Mouse (Mus musculus): ENCODE results near the gene Olfr801.

Gene Olfr801

DNA sequence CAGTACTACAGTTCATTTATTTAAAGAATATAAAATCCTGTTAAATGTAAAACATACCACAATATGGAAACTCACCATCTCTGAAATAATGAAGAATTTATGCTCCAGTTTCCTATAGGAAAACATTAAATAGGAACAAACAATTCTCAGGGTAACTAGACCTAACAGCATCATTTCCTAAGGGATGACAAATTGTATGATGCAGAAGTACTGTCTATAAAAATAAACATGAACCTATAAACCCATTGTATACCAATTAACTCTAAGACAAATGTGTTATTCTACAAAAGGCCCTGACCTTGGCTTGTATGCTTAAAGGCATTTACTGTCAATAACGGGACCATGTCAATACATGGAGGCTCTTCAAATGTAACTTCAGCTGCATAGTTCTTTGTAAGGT is at the start of gene Olfr801:
TSS of gene Olfr801 (minus strand) at position 101 of the 400 bp plus-strand sequence.
- DNase-seq (ENCODE audit: low spot score in 2 of 2): no peak

DNA sequence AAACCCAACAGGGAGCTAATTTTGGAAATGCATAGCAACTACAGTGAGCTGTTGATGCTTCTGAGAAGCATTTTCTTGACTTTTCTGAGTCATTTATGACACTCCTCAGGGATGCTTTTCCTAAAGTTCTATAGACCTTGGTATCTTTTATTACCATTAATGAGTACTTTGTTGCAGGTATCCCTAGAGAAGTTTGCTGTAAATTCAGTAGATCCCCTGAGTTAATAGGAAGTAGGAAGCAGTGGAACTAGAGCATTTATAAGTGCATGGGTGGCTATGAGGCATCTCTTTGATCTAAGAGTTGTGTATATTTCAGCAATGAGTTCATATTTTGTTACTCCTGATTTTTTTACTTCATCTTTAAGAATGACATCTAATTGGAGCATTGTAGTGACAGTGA is 29.2 kb upstream of the Olfr801 start, which contains the start of gene Olfr804:
TSS of gene Olfr804 (plus strand) at position 301 of the 400 bp plus-strand sequence.
- DNase-seq (ENCODE audit: low spot score in 2 of 2): no peak

DNA sequence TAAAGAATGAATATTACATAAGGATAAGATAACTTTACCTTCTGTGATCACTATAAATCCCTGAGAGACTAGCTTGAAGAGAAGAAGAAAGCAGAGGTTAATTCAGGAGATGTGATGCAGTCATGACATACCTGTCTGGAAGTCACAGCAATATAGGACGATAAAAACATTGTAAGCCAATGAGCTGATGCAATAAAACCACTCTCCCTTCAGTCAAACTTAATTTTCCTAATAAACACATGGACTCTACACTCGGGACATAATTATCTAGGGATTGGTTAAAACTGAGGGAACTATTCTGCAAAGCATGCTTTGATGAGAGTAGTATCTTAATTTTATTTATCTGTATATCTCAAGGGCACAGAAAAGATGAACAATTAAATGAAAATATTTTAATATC is 20.5 kb upstream of the Olfr801 start, which contains the start of gene Olfr803:
TSS of gene Olfr803 (minus strand) at position 101 of the 400 bp plus-strand sequence.
- DNase-seq (ENCODE audit: low spot score in 2 of 2): no peak

- no peak for DNase-seq (ENCODE audit: low spot score in 2 of 2)
Observed at GRCm38 (mm10) chr10:129688069-129688468, 14.4 kb upstream of the Olfr801 start, which contains the start of gene Olfr802. Gene Olfr802, minus strand, starts transcription at chr10:129688169.

DNA sequence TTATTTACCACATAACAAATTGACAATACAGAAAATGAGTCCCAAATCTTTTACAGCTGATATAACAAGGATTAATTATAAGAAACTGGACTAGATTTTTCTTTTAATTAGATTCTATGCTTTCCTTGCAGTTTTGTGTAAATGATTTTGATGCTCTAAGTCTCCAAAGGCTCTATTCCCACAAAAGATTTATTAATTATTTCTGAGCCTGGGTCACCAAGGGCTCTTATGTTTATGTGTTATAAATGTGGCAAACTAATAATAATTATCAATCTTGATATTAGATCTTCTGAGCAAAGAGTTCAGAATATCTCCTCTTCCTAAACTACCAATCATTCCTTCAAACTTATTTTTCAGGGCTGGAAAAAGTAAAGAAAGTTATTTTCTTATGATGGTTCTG is 16.3 kb downstream of the Olfr801 start, which contains the start of gene Olfr800:
TSS of gene Olfr800 (plus strand) at position 301 of the 400 bp plus-strand sequence.
- DNase-seq (ENCODE audit: low spot score in 2 of 2): no peak

GRCm38 (mm10) chr10:129651763-129652162 is 21.9 kb downstream of the Olfr801 start:
- no peak for DNase-seq (ENCODE audit: low spot score in 2 of 2)

DNA sequence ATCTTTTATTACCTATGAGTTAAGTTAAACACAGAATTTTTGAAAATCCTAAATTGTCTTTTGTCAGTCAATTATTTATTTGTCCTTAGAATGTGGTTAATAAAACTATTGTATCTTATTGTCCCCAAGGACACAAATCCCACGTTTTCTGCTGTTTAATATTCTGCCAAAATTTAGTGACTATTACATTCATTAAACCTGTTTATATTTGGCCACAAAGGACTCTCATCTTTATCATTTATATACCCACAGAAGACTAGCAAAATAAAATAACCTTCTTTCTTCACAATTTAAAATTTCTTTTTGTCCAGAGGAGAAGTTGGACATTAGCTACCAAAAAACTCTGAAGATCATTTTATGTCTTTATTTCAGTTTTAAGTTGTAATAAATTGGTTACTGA is 36.5 kb downstream of the Olfr801 start, which contains the start of gene Olfr799:
TSS of gene Olfr799 (plus strand) at position 301 of the 400 bp plus-strand sequence.
- DNase-seq (ENCODE audit: low spot score in 2 of 2): no peak

DNA sequence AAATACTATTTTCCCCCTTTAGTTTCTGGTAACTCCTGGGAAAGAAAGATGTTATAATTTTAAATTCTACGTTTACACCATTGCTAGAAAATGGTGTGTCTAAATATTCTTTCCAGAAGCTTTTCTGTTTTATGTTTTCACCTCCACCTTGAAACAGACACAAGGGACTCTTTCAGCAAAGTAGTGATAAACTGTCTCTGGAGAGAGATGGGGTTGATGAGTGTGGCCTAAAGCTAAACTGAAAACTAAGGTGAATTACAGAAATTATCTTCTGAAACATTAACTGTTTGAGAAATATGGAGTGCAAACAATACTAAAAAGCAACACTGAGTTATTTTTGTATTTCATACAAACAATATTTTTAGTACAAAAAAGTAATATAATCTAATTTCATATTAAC is 45.8 kb downstream of the Olfr801 start, which contains the start of gene Olfr798:
TSS of gene Olfr798 (minus strand) at position 101 of the 400 bp plus-strand sequence.
- DNase-seq (ENCODE audit: low spot score in 2 of 2): no peak

- no peak for DNase-seq (ENCODE audit: low spot score in 2 of 2)
Observed at GRCm38 (mm10) chr10:129623251-129623650, 50.4 kb downstream of the Olfr801 start.

GRCm38 (mm10) chr10:129621724-129622123 is 51.9 kb downstream of the Olfr801 start:
- no peak for DNase-seq (ENCODE audit: low spot score in 2 of 2)
